Mouse (Mus musculus) midbrain, postnatal 0 days (tissue): ENCODE data around the gene Gramd1b. TPM values are rescaled to one million over a fixed set of nuclear protein-coding genes. Genes with fewer than 3 reads are reported as not detected.

Experiments used
- ATAC-seq: fragments of 200-750 bp; cut with Nextera tagmentation; 2 replicates; pipeline ENCODE4 v1.8.0; 2017; ENCODE audit warnings: moderate number of reproducible peaks, mild to moderate bottlenecking, moderate TSS enrichment, moderate library complexity; ENCODE audit not compliant: low FRiP score
- DNase-seq: peaks from one replicate; pipeline ENCODE4 v3.0.0-alpha.2; 2015; ENCODE audit warnings: low spot score
- H3K27ac ChIP-seq: fragments of 300-500 bp; sonication (generic); 2 replicates; pipeline ENCODE4 v1.5.1; 2014; ENCODE audit warnings: low read depth, mild to moderate bottlenecking, low read length, mixed read lengths
- H3K27me3 ChIP-seq: fragments of 300-500 bp; sonication (generic); 2 replicates; pipeline ENCODE4 v1.6.1; 2014; ENCODE audit warnings: low read length, control low read depth, mixed read lengths; ENCODE audit not compliant: insufficient read depth
- H3K36me3 ChIP-seq: fragments of 300-500 bp; sonication (generic); 2 replicates; pipeline ENCODE4 v1.6.1; 2014; ENCODE audit warnings: low read length, control low read depth, mixed read lengths; ENCODE audit not compliant: insufficient read depth
- H3K4me1 ChIP-seq: fragments of 300-500 bp; sonication (generic); 2 replicates; pipeline ENCODE4 v1.6.1; 2014; ENCODE audit warnings: mild to moderate bottlenecking, control low read depth, antibody characterized with exemption, low read length, mixed read lengths; ENCODE audit not compliant: insufficient read depth
- H3K4me2 ChIP-seq: fragments of 300-500 bp; sonication (generic); 2 replicates; pipeline ENCODE4 v1.6.1; 2014; ENCODE audit warnings: low read depth, mild to moderate bottlenecking, low read length, mixed read lengths; ENCODE audit not compliant: poor library complexity, severe bottlenecking
- H3K4me3 ChIP-seq: fragments of 300-500 bp; sonication (generic); 2 replicates; pipeline ENCODE4 v1.5.1; 2014; ENCODE audit warnings: low read depth, mild to moderate bottlenecking, low read length, moderate library complexity
- H3K9ac ChIP-seq: fragments of 300-500 bp; sonication (generic); replicated peaks from 2 replicates; pipeline ENCODE4 v1.6.1; 2014; ENCODE audit warnings: mild to moderate bottlenecking, low read length, moderate library complexity, mixed read lengths; ENCODE audit not compliant: poor library complexity, severe bottlenecking
- H3K9me3 ChIP-seq: fragments of 300-500 bp; sonication (generic); 2 replicates; pipeline ENCODE4 v1.6.1; 2016; ENCODE audit warnings: low read length, control low read depth
- CTCF ChIP-seq: IDR thresholded peaks from 2 replicates; pipeline ENCODE4 v1.5.1; 2016; ENCODE audit warnings: antibody characterized with exemption, mild to moderate bottlenecking
- WGBS: fragments of 180-500 bp; shearing (Covaris S2); extraction: QIAGEN DNeasy Blood & Tissue Kit; methylation state at CpG from one replicate; pipeline ENCODE4 v1.1.7; 2014; 5-methylcytosine and 5-hydroxymethylcytosine counted together
- polyA plus RNA-seq: library from polyadenylated mRNA; unstranded; fragments of >200 nt; fragmentation: Nextera tagmentation; extraction: Ambion mirVana; gene quantifications from 2 replicates; pipeline ENCODE4 v1.2.1, GENCODE M21; 2015
- total RNA-seq: library from RNA; depleted of rRNA; stranded (reverse); fragments of >200 nt; gene quantifications from 2 replicates; pipeline ENCODE4 v1.2.3, GENCODE M21; 2014

The Gramd1b gene
- total and polyA plus RNA-seq, 2 experiments from 2014 or later = 19.1 to 48.3 TPM

DNA sequence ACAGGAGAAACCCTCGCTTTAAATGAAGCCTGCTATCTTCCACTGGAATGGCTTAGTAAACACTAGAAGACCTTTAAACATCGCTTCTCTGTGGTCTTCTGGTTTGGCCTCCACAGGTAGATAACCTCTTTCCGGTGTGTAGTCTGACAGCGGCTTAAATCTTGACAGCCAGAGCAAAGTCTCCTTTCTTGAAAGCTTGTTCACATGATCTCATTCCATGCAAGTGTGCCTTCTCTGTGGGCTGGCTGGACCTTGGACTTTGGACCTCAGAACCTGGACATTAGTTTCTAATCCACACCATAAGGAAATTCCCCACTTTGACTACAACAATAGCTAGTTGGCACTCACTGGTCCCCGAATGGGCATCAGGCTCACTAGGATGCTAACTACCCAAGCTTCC is 65.6 kb downstream of the Gramd1b start:
- DNase-seq (no peak), ATAC-seq (no peak)
- no peaks in the 10 kb centered on the region for H3K9me3 ChIP-seq
- H3K4me3 ChIP-seq = no peak overlapping the region
- H3K27me3 ChIP-seq = no peaks in the 10 kb centered on the region
- no peaks in the 10 kb centered on the region for H3K36me3 ChIP-seq
- no peak overlapping the region for H3K4me2 ChIP-seq
- 87% methylated on average over 5 of the region's 5 CpGs for WGBS
- no peak overlapping the region for H3K9ac ChIP-seq
- H3K27ac ChIP-seq = no peak overlapping the region
- no peaks in the 10 kb centered on the region for H3K4me1 ChIP-seq
- no peak for TF ChIP-seq CTCF

DNA sequence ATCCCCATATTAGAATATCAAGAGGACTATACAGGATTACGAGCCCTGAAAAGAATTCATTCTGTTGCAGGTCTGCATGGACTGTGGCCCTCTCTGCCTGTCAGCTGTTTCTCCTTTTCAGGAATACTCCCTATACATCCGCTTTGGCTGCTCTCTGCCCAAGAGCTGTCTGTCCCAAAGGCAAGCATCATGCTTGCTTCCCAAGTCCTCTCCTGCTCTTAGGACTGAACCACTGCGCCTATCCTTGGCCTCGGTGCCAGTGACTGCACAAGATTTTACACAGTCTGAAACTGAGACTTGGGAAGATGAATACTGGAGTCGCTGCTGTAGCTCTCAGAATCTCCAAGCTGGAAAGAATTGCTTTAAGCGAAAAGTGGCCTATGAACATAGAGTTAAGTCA is 68.8 kb downstream of the Gramd1b start:
- no peaks in the 10 kb centered on the region for H3K36me3 ChIP-seq
- H3K9ac ChIP-seq = no peak overlapping the region
- no peaks in the 10 kb centered on the region for H3K4me1 ChIP-seq
- no peaks in the 10 kb centered on the region for H3K27me3 ChIP-seq
- DNase-seq (no peak), ATAC-seq (no peak)
- no peak for TF ChIP-seq CTCF
- no peaks in the 10 kb centered on the region for H3K9me3 ChIP-seq
- no peak overlapping the region for H3K4me3 ChIP-seq
- H3K27ac ChIP-seq = no peak overlapping the region
- 52% methylated on average over 6 of the region's 6 CpGs for WGBS
- H3K4me2 ChIP-seq = no peak overlapping the region

DNA sequence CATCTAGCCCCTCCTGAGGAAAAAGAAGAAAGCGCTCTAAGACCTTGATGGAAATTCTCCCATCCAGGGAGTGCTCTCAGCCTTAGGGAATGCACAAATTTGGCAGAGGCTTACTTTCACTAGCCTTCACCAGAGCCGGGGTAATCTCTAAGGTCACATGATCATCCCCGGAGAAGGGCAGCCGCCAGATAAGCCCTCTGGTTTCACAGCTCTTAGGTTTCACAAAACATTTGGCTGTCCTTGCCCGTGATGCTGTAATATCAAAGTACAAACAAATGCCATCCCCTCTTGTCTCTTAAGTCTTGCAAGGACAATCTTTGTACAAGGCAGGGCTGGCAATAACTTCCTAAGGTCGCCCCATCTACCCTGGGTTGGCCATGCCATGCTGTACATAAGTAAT is 70.4 kb downstream of the Gramd1b start:
- no peaks in the 10 kb centered on the region for H3K9me3 ChIP-seq
- 49% methylated on average over 6 of the region's 6 CpGs for WGBS
- DNase-seq = no peak

DNA sequence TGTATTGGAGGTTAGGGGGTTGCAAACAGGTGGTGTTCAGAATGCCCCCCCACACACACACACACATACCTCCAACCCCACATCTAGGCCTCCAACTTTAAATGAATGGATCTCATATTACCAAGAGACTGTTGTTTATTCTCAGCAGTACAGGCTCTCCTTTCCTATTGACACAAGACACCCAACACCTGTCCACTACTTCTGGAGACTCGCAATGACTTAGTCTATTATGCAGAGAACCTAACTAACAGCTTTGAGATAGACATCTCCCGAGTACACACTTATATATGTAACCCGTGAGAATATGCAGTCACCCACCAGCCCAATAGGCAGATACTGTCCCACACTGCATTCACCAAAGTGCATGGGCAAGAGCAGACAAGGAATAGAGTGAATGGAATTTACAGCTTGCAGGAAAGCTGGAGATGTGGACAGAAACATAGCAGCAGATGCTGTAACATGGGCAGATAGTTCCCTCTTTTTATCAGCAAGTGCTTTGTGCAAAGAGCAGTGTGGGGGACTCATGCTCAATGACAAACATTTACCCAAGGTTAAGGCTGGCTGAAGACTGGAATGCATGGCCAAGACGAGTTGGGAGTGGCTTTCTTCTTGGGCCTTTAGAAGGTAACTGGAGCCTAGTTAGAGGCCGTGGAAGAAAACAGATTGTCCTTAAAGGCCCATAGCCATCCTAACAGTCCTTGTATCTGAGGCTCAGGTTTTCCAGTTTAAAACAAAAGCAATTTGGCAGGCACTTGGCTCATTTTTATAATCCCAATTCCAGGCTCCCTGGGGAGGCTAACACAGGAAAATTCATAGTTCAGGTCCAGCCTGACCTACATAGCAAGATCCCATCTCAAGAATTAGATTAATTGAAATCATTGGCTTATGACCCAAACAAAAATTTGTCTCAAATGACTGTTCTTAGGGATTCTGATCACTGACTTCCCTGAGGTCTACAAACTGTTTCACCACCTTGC is 71.6 kb downstream of the Gramd1b start:
- no peak overlapping the region for H3K4me3 ChIP-seq
- no peak overlapping the region for H3K4me2 ChIP-seq
- no peaks in the 10 kb centered on the region for H3K36me3 ChIP-seq
- WGBS = 83% methylated on average over 5 of the region's 5 CpGs
- DNase-seq (no peak), ATAC-seq (no peak)
- no peaks in the 10 kb centered on the region for H3K9me3 ChIP-seq
- no peak for TF ChIP-seq CTCF
- H3K4me1 ChIP-seq = no peaks in the 10 kb centered on the region
- no peaks in the 10 kb centered on the region for H3K27me3 ChIP-seq
- no peak overlapping the region for H3K27ac ChIP-seq
- H3K9ac ChIP-seq = no peak overlapping the region

More for the DNA sequence above, 70.4 kb downstream of the Gramd1b start:
- Histone ChIP-seq H3K27ac (no peak overlapping the region), H3K4me2 (no peak overlapping the region), H3K27me3 (no peaks in the 10 kb centered on the region), H3K4me1 (no peaks in the 10 kb centered on the region), H3K9ac (no peak overlapping the region), H3K36me3 (no peaks in the 10 kb centered on the region), H3K4me3 (no peak overlapping the region)
- no peak for ATAC-seq
- no peak for TF ChIP-seq CTCF

DNA sequence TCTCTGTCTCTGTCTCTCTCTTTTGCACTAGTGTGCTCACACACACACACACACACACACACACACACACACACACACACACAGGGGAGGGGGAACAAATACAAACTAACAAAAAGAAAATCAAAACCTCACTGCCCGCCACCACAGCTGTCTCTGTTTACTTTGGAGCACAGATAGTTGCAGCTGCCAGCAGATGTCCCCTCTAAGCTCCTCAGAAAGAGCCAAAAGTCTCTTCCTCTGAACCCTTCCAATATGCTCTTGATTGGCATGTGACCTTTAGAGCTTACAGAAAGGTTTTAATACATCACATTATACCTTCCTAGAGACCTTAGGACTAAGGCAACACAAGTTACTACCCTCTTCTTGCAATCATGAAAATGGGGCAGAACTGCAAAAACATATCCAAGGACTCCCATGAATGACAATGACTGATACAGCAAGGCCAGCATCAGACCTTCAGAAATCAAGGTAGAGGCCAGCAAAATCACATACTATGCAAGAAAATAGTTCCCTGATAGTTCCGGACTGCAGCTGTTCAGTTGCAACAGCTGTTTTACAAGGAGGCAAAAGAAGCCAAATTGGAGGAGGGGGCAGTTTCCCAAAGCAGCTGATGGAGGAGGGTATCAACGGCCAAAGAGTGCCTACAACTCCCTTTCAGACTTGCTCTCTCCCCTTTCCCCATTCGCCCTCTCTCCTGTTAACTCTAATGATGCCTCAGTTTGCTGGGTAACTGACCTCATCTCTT is 72.5 kb downstream of the Gramd1b start:
- no peaks in the 10 kb centered on the region for H3K27me3 ChIP-seq
- ATAC-seq (no peak), DNase-seq (no peak)
- no peak overlapping the region for H3K4me3 ChIP-seq
- H3K36me3 ChIP-seq = no peaks in the 10 kb centered on the region
- no peak overlapping the region for H3K9ac ChIP-seq
- H3K4me1 ChIP-seq = no peaks in the 10 kb centered on the region
- no peak for TF ChIP-seq CTCF
- WGBS = 75% methylated on average over 4 of the region's 4 CpGs
- H3K27ac ChIP-seq = no peak overlapping the region
- no peak overlapping the region for H3K4me2 ChIP-seq
- no peaks in the 10 kb centered on the region for H3K9me3 ChIP-seq

DNA sequence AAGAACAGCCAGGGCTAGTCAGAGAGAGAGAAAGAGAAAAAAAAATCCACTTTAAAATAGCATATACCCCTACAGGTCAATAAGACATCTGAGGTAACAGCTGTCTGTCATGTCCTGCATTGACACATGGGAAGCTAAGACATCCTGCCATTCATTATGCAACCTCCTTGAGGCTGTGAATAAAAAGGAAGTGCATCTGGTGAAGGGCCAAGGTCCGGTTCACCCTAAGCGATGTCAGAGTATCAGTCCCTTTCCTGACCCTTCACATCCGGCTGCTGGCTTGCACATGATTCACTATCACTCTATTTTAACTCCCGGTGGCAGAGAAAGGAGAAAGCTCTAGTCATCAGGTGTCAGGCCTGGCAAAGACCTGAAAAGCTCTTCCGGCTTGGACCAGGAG is 73.7 kb downstream of the Gramd1b start:
- no peak overlapping the region for H3K4me3 ChIP-seq
- H3K9ac ChIP-seq = no peak overlapping the region
- TF ChIP-seq CTCF = no peak
- WGBS = 81% methylated on average over 5 of the region's 5 CpGs
- H3K4me2 ChIP-seq = no peak overlapping the region
- H3K9me3 ChIP-seq = no peaks in the 10 kb centered on the region
- no peaks in the 10 kb centered on the region for H3K4me1 ChIP-seq
- H3K36me3 ChIP-seq = no peaks in the 10 kb centered on the region
- no peak overlapping the region for H3K27ac ChIP-seq
- DNase-seq (no peak), ATAC-seq (no peak)
- no peaks in the 10 kb centered on the region for H3K27me3 ChIP-seq
